Mouse (Mus musculus): ENCODE results near the gene Slc44a5.

DNA sequence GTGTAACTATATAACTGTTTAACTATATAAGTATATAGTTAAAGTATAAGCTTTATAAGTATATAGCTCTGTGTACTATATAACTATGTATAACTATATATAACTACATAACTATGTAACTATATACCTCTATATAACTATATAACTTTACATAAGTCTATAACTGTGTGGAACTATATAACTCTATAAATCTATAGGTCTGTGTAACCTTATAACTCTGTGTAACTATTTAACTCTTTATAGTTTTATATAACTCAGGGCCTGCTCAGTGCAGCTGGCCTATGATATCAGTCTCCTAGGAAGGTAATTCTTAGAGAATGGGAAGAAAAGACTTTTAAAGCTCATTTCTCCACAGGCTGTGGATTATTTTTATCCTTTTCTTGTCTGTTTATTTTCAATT is 284.1 kb downstream of the Slc44a5 start:
- no peak for TF ChIP-seq CTCF (IDR thresholded peaks at IDR 0.05; ENCODE audit: low read depth)
- TF ChIP-seq EP300 (optimal IDR thresholded peaks at IDR 0.05), result no peak
